Mouse (Mus musculus): ENCODE measurements at regions not wholly inside any gene's neighbourhood (a gene's known extent, or its start where the extent isn't known, plus 50 kb on each side); places are given as distances from the start of the nearest gene placed in this dataset.

DNA sequence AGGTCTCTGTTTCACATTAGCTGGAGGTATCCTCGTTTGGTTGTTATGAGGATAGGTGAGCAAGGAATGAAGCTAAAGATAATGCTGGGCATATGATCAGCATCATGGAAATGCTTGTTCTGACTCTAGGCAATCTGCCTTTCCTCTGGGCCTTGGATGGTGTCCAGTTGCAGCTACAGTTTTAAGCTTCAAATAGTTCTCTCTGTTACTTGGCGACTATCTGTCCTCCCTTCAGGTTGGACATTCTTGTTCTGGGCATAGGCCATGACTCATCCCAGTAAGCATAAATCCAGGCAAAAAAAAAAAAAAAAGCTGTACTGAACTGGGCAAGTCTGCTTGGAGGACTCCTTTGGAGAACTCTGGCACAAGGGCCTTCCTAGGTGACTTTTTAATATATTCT lies 776.9 kb downstream of the Kcnma1 start:
- Histone ChIP-seq H3K27ac (ENCODE audit: low read length) (no peak overlapping the region), H3K9me3 (ENCODE audit: control insufficient read depth, low read length) (no peaks in the 10 kb centered on the region)
- ATAC-seq: no peak

DNA sequence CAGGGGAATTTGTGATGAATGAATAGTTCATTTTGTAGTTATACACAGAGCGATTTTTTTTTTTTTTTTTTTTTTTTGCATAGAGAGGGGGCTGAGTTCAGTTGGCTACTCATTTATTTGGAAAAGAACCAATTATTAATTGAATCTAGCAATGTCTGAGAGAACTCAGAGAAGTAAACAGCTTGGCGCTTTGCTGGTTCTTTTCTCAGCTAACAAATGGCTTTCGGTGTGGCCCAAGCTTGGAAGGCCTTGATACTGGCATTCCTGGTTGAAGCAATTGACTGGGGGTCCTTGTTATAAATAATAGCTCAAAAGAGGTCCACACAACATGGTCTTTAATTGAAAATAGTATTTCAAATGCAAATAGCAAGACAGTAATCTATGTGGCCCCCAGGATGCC lies 815.6 kb downstream of the Kcnma1 start:
- ATAC-seq: no peak
- Histone ChIP-seq H3K4me1 (ENCODE audit: control insufficient read depth, insufficient read depth, low read length) (0 out of 2 replicates have a peak, but pooled peaks cover 3% of the 10 kb centered on the region), H3K36me3 (ENCODE audit: control insufficient read depth, insufficient read depth, low read length) (no peaks in the 10 kb centered on the region), H3K27me3 (replicated peaks; ENCODE audit: control insufficient read depth, insufficient read depth, low read length) (no peaks in the 10 kb centered on the region), H3K4me3 (ENCODE audit: low read length) (no peak overlapping the region), H3K4me2 (ENCODE audit: low read depth, low read length) (no peak overlapping the region), H3K27ac (ENCODE audit: low read length) (no peak overlapping the region), H3K9ac (ENCODE audit: low read depth, low read length) (no peak overlapping the region), H3K9me3 (ENCODE audit: control insufficient read depth, low read length) (no peaks in the 10 kb centered on the region)
- 47% methylated on average over 3 of the region's 3 CpGs for WGBS

More for the DNA sequence above, 776.9 kb downstream of the Kcnma1 start:
- no peaks in the 10 kb centered on the region for H3K27me3 ChIP-seq (replicated peaks; ENCODE audit: control insufficient read depth, insufficient read depth, low read length)
- H3K4me3 ChIP-seq (ENCODE audit: low read length): no peak overlapping the region
- H3K4me1 ChIP-seq (ENCODE audit: control insufficient read depth, insufficient read depth, low read length): no peaks in the 10 kb centered on the region
- no peak overlapping the region for H3K9ac ChIP-seq (ENCODE audit: low read depth, low read length)
- H3K36me3 ChIP-seq (ENCODE audit: control insufficient read depth, insufficient read depth, low read length): no peaks in the 10 kb centered on the region
- no peak overlapping the region for H3K4me2 ChIP-seq (ENCODE audit: low read depth, low read length)
- WGBS: 72% methylated on average over 2 of the region's 2 CpGs

DNA sequence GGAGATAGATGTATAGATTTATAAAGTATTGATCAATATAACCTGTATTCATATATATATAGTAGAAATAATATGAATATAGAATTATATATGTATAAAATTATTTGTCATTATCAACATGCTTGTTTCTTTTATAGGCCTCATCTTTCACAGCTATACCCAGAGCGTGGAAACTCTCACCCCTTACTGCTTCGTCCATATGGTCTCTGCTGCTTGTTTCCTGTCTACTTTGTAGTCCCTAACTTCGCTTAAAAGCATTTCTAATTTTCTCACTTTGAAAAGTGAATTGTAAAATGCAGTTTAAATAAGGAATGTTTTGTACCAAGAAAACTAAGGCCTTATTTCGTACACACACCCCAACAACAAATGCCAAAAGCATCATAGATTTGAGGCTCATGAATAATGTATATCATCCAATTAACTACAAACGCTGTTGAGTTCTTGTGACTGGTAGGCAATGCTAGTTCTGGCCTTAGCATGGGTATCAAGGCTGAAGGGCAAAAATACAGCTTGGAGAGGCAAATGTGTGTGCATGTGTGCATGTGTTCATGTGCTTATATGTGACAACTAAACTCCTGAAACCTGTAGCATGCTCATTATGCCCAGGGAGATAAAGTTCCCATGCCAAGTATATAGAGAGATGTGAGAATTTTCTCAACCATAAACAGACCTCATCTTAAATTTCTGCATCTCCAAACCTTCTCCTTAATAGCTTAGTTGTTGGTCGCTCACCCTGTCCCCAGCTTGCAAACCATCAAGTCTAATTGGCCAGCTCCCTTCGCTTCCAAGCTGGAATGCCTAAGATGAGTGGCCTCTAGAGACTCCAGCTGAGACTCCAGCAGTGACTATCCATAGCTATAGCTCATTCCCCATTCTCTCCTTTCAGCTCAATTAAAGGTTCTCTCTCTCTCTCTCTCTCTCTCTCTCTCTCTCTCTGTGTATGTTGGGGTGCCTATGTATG lies 819.4 kb downstream of the Kcnma1 start:
- H3K9ac ChIP-seq (ENCODE audit: low read depth, low read length): no peak overlapping the region
- no peaks in the 10 kb centered on the region for H3K36me3 ChIP-seq (ENCODE audit: control insufficient read depth, insufficient read depth, low read length)
- no peaks in the 10 kb centered on the region for H3K27me3 ChIP-seq (replicated peaks; ENCODE audit: control insufficient read depth, insufficient read depth, low read length)
- no peak overlapping the region for H3K4me2 ChIP-seq (ENCODE audit: low read depth, low read length)
- H3K4me3 ChIP-seq (ENCODE audit: low read length): no peak overlapping the region
- H3K27ac ChIP-seq (ENCODE audit: low read length): no peak overlapping the region
- 83% methylated on average over 7 of the region's 7 CpGs for WGBS
- H3K9me3 ChIP-seq (ENCODE audit: control insufficient read depth, low read length): no peaks in the 10 kb centered on the region
- no peak for ATAC-seq
- H3K4me1 ChIP-seq (ENCODE audit: control insufficient read depth, insufficient read depth, low read length): 0 out of 2 replicates have a peak, but pooled peaks cover 3% of the 10 kb centered on the region

DNA sequence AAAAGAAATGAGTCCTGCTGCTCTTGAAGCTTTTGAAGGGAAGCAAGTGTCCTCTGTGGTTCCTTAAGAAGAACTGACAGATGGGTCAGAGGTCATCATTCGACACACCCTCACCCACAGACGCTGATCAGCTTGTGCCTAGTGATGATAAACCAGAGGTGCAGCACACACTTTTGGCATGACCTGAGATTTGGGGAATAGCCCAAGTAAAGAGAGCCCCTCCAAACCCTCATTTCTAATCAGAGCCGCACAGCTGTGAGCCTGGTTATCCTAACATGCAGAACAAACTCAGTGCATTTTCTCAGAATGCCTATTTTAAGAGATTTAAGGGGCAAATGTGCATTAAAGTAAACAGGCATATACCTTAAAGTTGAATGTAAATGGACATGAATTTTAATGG lies 821.7 kb downstream of the Kcnma1 start:
- H3K27me3 ChIP-seq (replicated peaks; ENCODE audit: control insufficient read depth, insufficient read depth, low read length): no peaks in the 10 kb centered on the region
- H3K27ac ChIP-seq (ENCODE audit: low read length): no peak overlapping the region
- H3K4me1 ChIP-seq (ENCODE audit: control insufficient read depth, insufficient read depth, low read length): no peaks in the 10 kb centered on the region
- no peak overlapping the region for H3K4me2 ChIP-seq (ENCODE audit: low read depth, low read length)
- 50% methylated on average over 3 of the region's 3 CpGs for WGBS
- H3K9me3 ChIP-seq (ENCODE audit: control insufficient read depth, low read length): no peaks in the 10 kb centered on the region
- no peak overlapping the region for H3K9ac ChIP-seq (ENCODE audit: low read depth, low read length)
- ATAC-seq: no peak
- H3K4me3 ChIP-seq (ENCODE audit: low read length): no peak overlapping the region
- no peaks in the 10 kb centered on the region for H3K36me3 ChIP-seq (ENCODE audit: control insufficient read depth, insufficient read depth, low read length)

DNA sequence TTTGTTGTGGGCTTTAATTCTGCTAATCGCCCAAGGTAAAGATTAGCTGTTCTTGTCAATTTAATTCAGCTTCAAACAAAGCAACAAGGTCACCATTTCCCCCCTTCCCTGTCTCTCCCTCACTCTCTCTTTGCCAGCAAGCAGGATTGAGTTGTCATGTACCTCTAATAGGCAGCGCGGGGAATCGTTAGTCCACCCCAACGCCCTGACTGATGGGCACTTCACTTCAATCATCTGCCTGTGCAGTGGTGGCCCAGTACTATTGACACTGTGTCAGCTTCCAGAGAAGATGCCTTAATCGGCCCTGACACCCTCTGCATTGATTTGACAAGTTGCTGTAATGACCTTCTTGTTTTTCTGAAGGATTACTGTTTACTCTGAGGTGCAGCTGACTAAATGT lies 828.9 kb downstream of the Kcnma1 start:
- no peak for ATAC-seq
- Histone ChIP-seq H3K27me3 (replicated peaks; ENCODE audit: control insufficient read depth, insufficient read depth, low read length) (no peaks in the 10 kb centered on the region), H3K27ac (ENCODE audit: low read length) (no peak overlapping the region), H3K4me1 (ENCODE audit: control insufficient read depth, insufficient read depth, low read length) (no peaks in the 10 kb centered on the region), H3K4me3 (ENCODE audit: low read length) (no peak overlapping the region), H3K9me3 (ENCODE audit: control insufficient read depth, low read length) (no peaks in the 10 kb centered on the region), H3K4me2 (ENCODE audit: low read depth, low read length) (no peak overlapping the region), H3K9ac (ENCODE audit: low read depth, low read length) (no peak overlapping the region), H3K36me3 (ENCODE audit: control insufficient read depth, insufficient read depth, low read length) (no peaks in the 10 kb centered on the region)
- 61% methylated on average over 6 of the region's 6 CpGs for WGBS

DNA sequence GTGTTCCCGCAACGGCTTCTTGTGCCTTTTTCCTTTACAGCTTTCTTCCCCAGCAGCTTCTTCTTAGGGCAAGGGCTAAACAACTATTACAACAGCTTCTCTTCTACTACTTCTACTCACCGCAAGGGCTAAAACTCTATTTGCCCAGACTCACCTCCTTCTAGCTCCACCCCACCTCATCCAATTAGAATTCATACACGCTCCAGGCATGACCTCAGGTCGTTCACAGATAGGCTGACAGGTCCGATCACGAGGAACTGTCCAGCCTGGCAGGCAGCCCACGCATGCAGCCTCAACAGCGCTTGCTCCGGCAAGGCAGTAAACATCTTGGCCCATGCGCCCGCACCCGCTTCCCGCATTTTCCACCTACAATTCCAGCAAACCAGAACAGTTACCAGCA lies 844.9 kb downstream of the Kcnma1 start:
- WGBS: 75% methylated on average over 14 of the region's 14 CpGs
- H3K36me3 ChIP-seq (ENCODE audit: control insufficient read depth, insufficient read depth, low read length): no peaks in the 10 kb centered on the region
- H3K9me3 ChIP-seq (ENCODE audit: control insufficient read depth, low read length): no peaks in the 10 kb centered on the region
- H3K27ac ChIP-seq (ENCODE audit: low read length): no peak overlapping the region
- no peak overlapping the region for H3K4me2 ChIP-seq (ENCODE audit: low read depth, low read length)
- ATAC-seq: no peak
- no peaks in the 10 kb centered on the region for H3K4me1 ChIP-seq (ENCODE audit: control insufficient read depth, insufficient read depth, low read length)
- H3K4me3 ChIP-seq (ENCODE audit: low read length): no peak overlapping the region
- H3K9ac ChIP-seq (ENCODE audit: low read depth, low read length): no peak overlapping the region
- H3K27me3 ChIP-seq (replicated peaks; ENCODE audit: control insufficient read depth, insufficient read depth, low read length): no peaks in the 10 kb centered on the region

DNA sequence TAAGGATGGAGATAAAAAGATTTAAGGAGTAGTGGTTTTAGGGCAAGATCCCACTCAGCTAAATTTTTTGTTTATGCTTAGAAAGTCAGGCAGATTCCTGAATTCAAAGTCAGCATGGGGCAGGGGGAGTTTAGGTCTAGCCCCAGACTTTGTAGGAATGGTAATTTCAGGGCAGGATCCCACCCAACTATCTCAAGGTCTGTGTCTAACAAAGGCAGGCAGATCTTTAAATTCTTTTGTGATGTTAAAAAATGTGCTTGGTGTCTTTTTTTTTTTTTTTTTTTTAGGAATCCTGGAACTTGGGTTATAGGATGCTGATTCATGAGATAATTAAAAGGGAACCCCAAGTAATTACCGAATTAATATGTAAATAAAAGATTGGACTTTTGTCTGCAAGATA lies 853.7 kb downstream of the Kcnma1 start:
- no peak for ATAC-seq
- Histone ChIP-seq H3K4me2 (ENCODE audit: low read depth, low read length) (no peak overlapping the region), H3K9ac (ENCODE audit: low read depth, low read length) (no peak overlapping the region), H3K9me3 (ENCODE audit: control insufficient read depth, low read length) (no peaks in the 10 kb centered on the region), H3K27ac (ENCODE audit: low read length) (no peak overlapping the region), H3K36me3 (ENCODE audit: control insufficient read depth, insufficient read depth, low read length) (no peaks in the 10 kb centered on the region), H3K4me3 (ENCODE audit: low read length) (no peak overlapping the region), H3K4me1 (ENCODE audit: control insufficient read depth, insufficient read depth, low read length) (no peaks in the 10 kb centered on the region), H3K27me3 (replicated peaks; ENCODE audit: control insufficient read depth, insufficient read depth, low read length) (no peaks in the 10 kb centered on the region; the same call in 1 of the 2 replicates)
- WGBS: 43% methylated on average over 1 of the region's 1 CpGs

DNA sequence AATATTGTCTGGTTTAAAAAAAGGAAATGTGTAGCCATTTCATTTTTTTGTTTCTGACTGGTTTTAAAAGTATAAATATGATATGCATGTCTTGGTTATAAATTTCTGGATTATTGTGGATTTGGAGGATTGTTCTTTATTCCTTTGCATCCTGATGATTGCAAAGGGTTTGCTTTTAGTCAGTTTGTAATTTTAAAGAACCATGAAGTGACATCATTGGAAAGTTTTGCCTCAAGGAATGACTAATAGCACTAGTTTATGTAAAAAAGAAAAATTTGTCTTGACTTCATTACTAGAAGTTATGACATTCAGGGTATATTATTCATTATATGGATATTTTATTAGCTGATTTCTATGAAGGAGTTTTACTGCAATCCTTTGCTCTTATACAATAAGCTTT lies 863.9 kb downstream of the Kcnma1 start:
- Histone ChIP-seq H3K4me1 (ENCODE audit: control insufficient read depth, insufficient read depth, low read length) (no peaks in the 10 kb centered on the region), H3K4me3 (ENCODE audit: low read length) (no peak overlapping the region), H3K9ac (ENCODE audit: low read depth, low read length) (no peak overlapping the region), H3K9me3 (ENCODE audit: control insufficient read depth, low read length) (no peaks in the 10 kb centered on the region), H3K27me3 (replicated peaks; ENCODE audit: control insufficient read depth, insufficient read depth, low read length) (no peaks in the 10 kb centered on the region), H3K4me2 (ENCODE audit: low read depth, low read length) (no peak overlapping the region), H3K27ac (ENCODE audit: low read length) (no peak overlapping the region), H3K36me3 (ENCODE audit: control insufficient read depth, insufficient read depth, low read length) (no peaks in the 10 kb centered on the region)
- no peak for ATAC-seq

DNA sequence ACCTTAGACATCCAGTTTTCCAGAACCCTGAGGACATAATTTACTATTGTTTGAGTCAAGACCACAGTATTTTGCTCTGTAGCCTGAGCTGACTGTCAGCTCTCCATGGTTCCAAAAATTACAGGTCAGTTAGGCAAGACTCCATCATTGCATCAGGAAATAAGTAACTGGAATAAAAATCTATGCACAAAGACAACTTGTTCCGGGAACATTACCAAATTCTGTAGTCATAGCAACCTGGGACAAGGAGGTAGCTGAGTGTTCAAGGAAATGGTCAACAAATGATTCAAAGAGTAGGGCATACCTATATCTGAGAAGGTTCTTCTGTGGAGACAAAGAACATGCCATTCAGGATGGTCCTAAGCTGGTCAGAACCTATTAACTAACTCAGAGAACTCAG lies 867.3 kb downstream of the Kcnma1 start:
- no peaks in the 10 kb centered on the region for H3K9me3 ChIP-seq (ENCODE audit: control insufficient read depth, low read length)
- no peak overlapping the region for H3K9ac ChIP-seq (ENCODE audit: low read depth, low read length)
- no peaks in the 10 kb centered on the region for H3K4me1 ChIP-seq (ENCODE audit: control insufficient read depth, insufficient read depth, low read length)
- no peak overlapping the region for H3K4me2 ChIP-seq (ENCODE audit: low read depth, low read length)
- 84% methylated on average over 1 of the region's 1 CpGs for WGBS
- H3K36me3 ChIP-seq (ENCODE audit: control insufficient read depth, insufficient read depth, low read length): no peaks in the 10 kb centered on the region
- ATAC-seq: no peak
- no peak overlapping the region for H3K27ac ChIP-seq (ENCODE audit: low read length)
- H3K27me3 ChIP-seq (replicated peaks; ENCODE audit: control insufficient read depth, insufficient read depth, low read length): no peaks in the 10 kb centered on the region
- H3K4me3 ChIP-seq (ENCODE audit: low read length): no peak overlapping the region

DNA sequence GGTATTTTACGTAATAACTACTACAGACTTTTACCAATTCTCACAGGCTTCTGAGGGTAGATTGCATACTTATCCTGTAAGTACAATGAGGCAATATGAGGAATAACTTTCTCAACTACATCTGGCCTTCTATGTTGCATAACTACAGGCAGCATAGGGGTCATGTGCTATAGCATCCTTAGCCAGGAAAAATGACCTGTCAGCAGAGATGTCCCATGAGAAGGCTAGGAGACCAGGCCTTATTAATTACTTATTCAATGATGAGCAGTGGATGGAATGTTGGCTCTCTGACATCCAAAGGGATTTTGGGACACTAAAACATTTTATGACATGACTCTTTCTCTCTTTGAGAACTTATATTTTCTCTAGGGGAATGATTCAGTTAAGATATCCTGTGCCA lies 873.9 kb downstream of the Kcnma1 start:
- no peak overlapping the region for H3K9ac ChIP-seq (ENCODE audit: low read depth, low read length)
- ATAC-seq: no peak
- H3K4me2 ChIP-seq (ENCODE audit: low read depth, low read length): no peak overlapping the region
- H3K9me3 ChIP-seq (ENCODE audit: control insufficient read depth, low read length): no peaks in the 10 kb centered on the region
- no peaks in the 10 kb centered on the region for H3K4me1 ChIP-seq (ENCODE audit: control insufficient read depth, insufficient read depth, low read length)
- 94% methylated on average over 1 of the region's 1 CpGs for WGBS
- no peaks in the 10 kb centered on the region for H3K36me3 ChIP-seq (ENCODE audit: control insufficient read depth, insufficient read depth, low read length)
- no peaks in the 10 kb centered on the region for H3K27me3 ChIP-seq (replicated peaks; ENCODE audit: control insufficient read depth, insufficient read depth, low read length)
- H3K27ac ChIP-seq (ENCODE audit: low read length): no peak overlapping the region
- no peak overlapping the region for H3K4me3 ChIP-seq (ENCODE audit: low read length)

Measured in intestine, embryonic 16.5 days (tissue).